29 mouse cellular contexts compared by ENCODE assay signal in genomic region chr10:76097368-76097767, GRCm38 (mm10). TPM values are rescaled to one million over a fixed set of nuclear protein-coding genes. Genes with fewer than 3 reads are reported as not detected.
"Had no signal": no experiment of that assay in that cellular context is flagged by ENCODE, and none has a peak within 500 bp of the region (broad histone marks: within the 10 kb centered on the region; RNA-seq: fewer than 3 reads in every experiment).

No protein-coding gene starts in this region.

- H3K36me3 ChIP-seq: limb, embryonic 12.5 days; limb, embryonic 15.5 days; lung, embryonic 15.5 days; midbrain, embryonic 10.5 days; midbrain, embryonic 13.5 days; neural tube, embryonic 13.5 days had no signal

- H3K4me1 ChIP-seq: limb, embryonic 12.5 days; limb, embryonic 15.5 days; lung, embryonic 15.5 days; midbrain, embryonic 10.5 days; midbrain, embryonic 13.5 days; neural tube, embryonic 13.5 days had no signal

- H3K27ac ChIP-seq: kidney, postnatal 0 days; limb, embryonic 12.5 days; limb, embryonic 15.5 days; liver, embryonic 14.5 days; lung, embryonic 15.5 days; midbrain, embryonic 10.5 days; midbrain, embryonic 13.5 days; neural tube, embryonic 13.5 days; stomach, postnatal 0 days had no signal

- H3K4me2 ChIP-seq: limb, embryonic 12.5 days; limb, embryonic 15.5 days; liver, embryonic 11.5 days; lung, embryonic 15.5 days; midbrain, embryonic 13.5 days; neural tube, embryonic 13.5 days had no signal

- H3K27me3 ChIP-seq: limb, embryonic 12.5 days; limb, embryonic 15.5 days; lung, embryonic 15.5 days; megakaryocyte, embryonic 14.5 days; midbrain, embryonic 13.5 days; neural tube, embryonic 13.5 days had no signal

- H3K9me3 ChIP-seq: limb, embryonic 12.5 days; limb, embryonic 15.5 days; lung, embryonic 15.5 days; midbrain, embryonic 10.5 days; midbrain, embryonic 13.5 days; neural tube, embryonic 13.5 days had no signal

- DNase-seq: kidney, adult 2 months; kidney, postnatal 25 days; left cerebral cortex, postnatal 4 days; liver, postnatal 0 days; lung, postnatal 10 days; lung, postnatal 36 days; thymus, postnatal 36 days had no signal

- H3K4me3 ChIP-seq: limb, embryonic 12.5 days; limb, embryonic 15.5 days; lung, embryonic 15.5 days; megakaryocyte, embryonic 14.5 days; midbrain, embryonic 10.5 days; midbrain, embryonic 13.5 days; myocyte; neural tube, embryonic 13.5 days had no signal

- ATAC-seq: inflammation-experienced regulatory T-cells, adult 6 months; liver, postnatal 0 days; midbrain, embryonic 13.5 days; midbrain, embryonic 16.5 days had no signal

- H3K9ac ChIP-seq: limb, embryonic 12.5 days; limb, embryonic 15.5 days; liver, embryonic 14.5 days; liver, postnatal 0 days; lung, embryonic 15.5 days; midbrain, embryonic 13.5 days; neural tube, embryonic 13.5 days had no signal

RNA-seq across cellular contexts. Expression of gene Slc5a4b, which starts 13.4 kb away (rescaled TPM):
- total RNA-seq: left cerebral cortex, postnatal 14 days; left cerebral cortex, postnatal 4 days; monocyte, adult 5-6 weeks; neutrophil, adult 5-6 weeks had no signal
- polyA plus RNA-seq: inflammation-experienced regulatory T-cells, adult 6 months; limb, embryonic 12.5 days; limb, embryonic 15.5 days; liver, postnatal 0 days; lung, embryonic 15.5 days; midbrain, embryonic 10.5 days; midbrain, embryonic 13.5 days; midbrain, embryonic 16.5 days; myocyte; neural tube, embryonic 13.5 days; stomach, embryonic 14.5 days; thymus, postnatal 0 days had no signal

RNA-seq across cellular contexts. Expression of gene Slc5a4a, which starts 49.9 kb away (rescaled TPM):
- total RNA-seq: layer of hippocampus, postnatal 14 days; left cerebral cortex, adult 8-10 months; left cerebral cortex, postnatal 14 days; left cerebral cortex, postnatal 4 days; monocyte, adult 5-6 weeks; neutrophil, adult 5-6 weeks had no signal
- polyA plus RNA-seq: inflammation-experienced regulatory T-cells, adult 6 months; kidney, adult 2 months; kidney, embryonic 14.5 days; kidney, postnatal 0 days; limb, embryonic 12.5 days; limb, embryonic 15.5 days; liver, postnatal 0 days; lung, embryonic 15.5 days; midbrain, embryonic 10.5 days; myocyte; neural tube, embryonic 13.5 days; stomach, embryonic 14.5 days; stomach, postnatal 0 days; thymus, postnatal 0 days had no signal
